Mouse (Mus musculus): ENCODE results near the gene Zbtb20.

DNA sequence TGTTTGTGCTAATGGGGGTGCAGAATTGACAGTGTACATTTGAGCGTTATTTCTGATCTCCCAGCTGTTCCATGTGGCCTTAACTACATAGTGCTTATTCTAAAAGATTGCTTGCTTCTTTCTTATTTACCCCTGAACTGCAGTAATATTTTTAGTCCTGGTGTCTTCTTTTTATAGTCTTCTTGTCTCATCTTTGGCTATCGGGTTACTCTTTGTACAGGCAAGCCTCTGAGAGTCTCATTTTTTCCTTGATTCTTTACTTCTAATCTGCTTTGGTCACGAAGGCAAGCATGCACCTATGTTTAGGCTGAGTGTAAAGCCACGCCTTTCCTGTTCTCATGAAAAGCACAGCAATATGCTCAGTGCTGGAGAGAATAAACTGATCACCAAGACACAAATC is 608.7 kb downstream of the Zbtb20 start:
- TF ChIP-seq EP300 (IDR thresholded peaks at IDR 0.05; ENCODE audit: low read depth), result no peak
- TF ChIP-seq CTCF (IDR thresholded peaks at IDR 0.05; ENCODE audit: low read depth), result no peak

Data from heart, postnatal 0 days (tissue).